In genomic region chr6:91515545-91516449, GRCm38 (mm10) we compare ENCODE assay signal across 7 mouse cellular contexts. TPM values are rescaled to one million over a fixed set of nuclear protein-coding genes. Genes with fewer than 3 reads are reported as not detected.
A peak's percentile ranks its signal among the peaks of the same experiment; 100 is the strongest.
DNase-seq lines count a peak whose midpoint lies in the region; ATAC-seq lines count a peak whose summit lies in the region.

Gene Xpc (minus strand): TSS chr6:91515888.
Gene Lsm3 (plus strand): TSS chr6:91515928.

- H3K9ac ChIP-seq in embryonic facial prominence, embryonic 11.5 days (replicated peaks; ENCODE audit: low read length) = peak within 1 kb of the TSS; percentile 83
- H3K9ac ChIP-seq in midbrain, embryonic 13.5 days (replicated peaks) = peak within 1 kb of the TSS; percentile 75

- peak within 1 kb of the TSS; percentile 68 for H3K4me2 ChIP-seq in embryonic facial prominence, embryonic 11.5 days (ENCODE audit: low read depth, low read length)
- H3K4me2 ChIP-seq in midbrain, embryonic 13.5 days (replicated peaks) = peak within 1 kb of the TSS; percentile 75

- H3K27me3 ChIP-seq in embryonic facial prominence, embryonic 11.5 days (ENCODE audit: control insufficient read depth, insufficient read depth, low read length) = no peaks in the 10 kb centered on the region
- H3K27me3 ChIP-seq in limb, embryonic 10.5 days (ENCODE audit: low read depth, poor library complexity, severe bottlenecking) = no peaks in the 10 kb centered on the region
- no peaks in the 10 kb centered on the region for H3K27me3 ChIP-seq in midbrain, embryonic 13.5 days

- H3K4me3 ChIP-seq in embryonic facial prominence, embryonic 11.5 days (ENCODE audit: low read depth, low read length) = peak within 1 kb of the TSS; percentile 80
- peak within 1 kb of the TSS; percentile 87 for H3K4me3 ChIP-seq in limb, embryonic 10.5 days
- H3K4me3 ChIP-seq in midbrain, embryonic 13.5 days (replicated peaks) = peak within 1 kb of the TSS; percentile 64

- H3K27ac ChIP-seq in embryonic facial prominence, embryonic 11.5 days (replicated peaks; ENCODE audit: low read depth, low read length) = peak within 1 kb of the TSS; percentile 37; the same call in 1 of the 2 replicates
- H3K27ac ChIP-seq in limb, embryonic 10.5 days = peak within 1 kb of the TSS; percentile 93
- H3K27ac ChIP-seq in midbrain, embryonic 13.5 days = peak within 1 kb of the TSS; percentile 59

- peak; percentile 98 for ATAC-seq in embryonic facial prominence, embryonic 11.5 days (replicated peaks; ENCODE audit: insufficient number of reproducible peaks, low FRiP score, low TSS enrichment, low read depth)
- peak; percentile 91 for ATAC-seq in granulocyte monocyte progenitor cell, adult 5-6 weeks (replicated peaks; ENCODE audit: poor library complexity, severe bottlenecking)
- peak; percentile 98 for ATAC-seq in midbrain, embryonic 13.5 days

- peaks cover 8% of the 10 kb centered on the region for H3K36me3 ChIP-seq in embryonic facial prominence, embryonic 11.5 days (replicated peaks; ENCODE audit: control insufficient read depth, insufficient read depth, low read depth, low read length)
- peaks cover 47% of the 10 kb centered on the region for H3K36me3 ChIP-seq in limb, embryonic 10.5 days
- peaks cover 30% of the 10 kb centered on the region for H3K36me3 ChIP-seq in midbrain, embryonic 13.5 days

- no peaks in the 10 kb centered on the region for H3K9me3 ChIP-seq in embryonic facial prominence, embryonic 11.5 days (replicated peaks; ENCODE audit: control insufficient read depth, low read length)
- no peaks in the 10 kb centered on the region for H3K9me3 ChIP-seq in limb, embryonic 10.5 days (replicated peaks)
- H3K9me3 ChIP-seq in midbrain, embryonic 13.5 days = no peaks in the 10 kb centered on the region

- H3K4me1 ChIP-seq in embryonic facial prominence, embryonic 11.5 days (ENCODE audit: control insufficient read depth, insufficient read depth, low read length) = no peaks in the 10 kb centered on the region
- peaks cover 23% of the 10 kb centered on the region for H3K4me1 ChIP-seq in limb, embryonic 10.5 days
- peaks cover 32% of the 10 kb centered on the region for H3K4me1 ChIP-seq in midbrain, embryonic 13.5 days (replicated peaks)

- under 1% methylated on average over 80 of the region's 80 CpGs for WGBS in embryonic facial prominence, embryonic 11.5 days
- WGBS in limb, embryonic 10.5 days = under 1% methylated on average over 80 of the region's 80 CpGs
- under 1% methylated on average over 80 of the region's 80 CpGs for WGBS in midbrain, embryonic 13.5 days

- peak; percentile 98 for DNase-seq in adrenal gland, postnatal 14 days
- DNase-seq in embryonic facial prominence, embryonic 11.5 days (ENCODE audit: low spot score) = peak; percentile 98
- peak; percentile 97 for DNase-seq in kidney, adult 11 months
- peak; percentile 98 for DNase-seq in limb, embryonic 10.5 days (ENCODE audit: low spot score)
- DNase-seq in spleen, adult 12 weeks (ENCODE audit: low spot score) = peak; percentile 98

RNA-seq across cellular contexts. Expression of gene Xpc, which starts in this region (rescaled TPM):
- 12.5 and 14.6 TPM in 2 replicates for total RNA-seq in adrenal gland, postnatal 14 days (2021)
- 20.1 and 22.4 TPM in 2 replicates for polyA plus RNA-seq in embryonic facial prominence, embryonic 11.5 days (2014; fragmentation: Nextera tagmentation; extraction: Ambion mirVana)
- 38.4 TPM in 2 replicates for total RNA-seq in granulocyte monocyte progenitor cell, adult 5-6 weeks (2014; fragmentation: Nextera tagmentation)
- 63.3 and 64.4 TPM in 2 replicates for total RNA-seq in granulocyte monocyte progenitor cell, adult 5-6 weeks (2017)
- 25.0 and 27.0 TPM in 2 replicates for polyA plus RNA-seq in limb, embryonic 10.5 days (2016; fragmentation: Nextera tagmentation; extraction: Ambion mirVana)
- 22.9 and 23.9 TPM in 2 replicates for polyA plus RNA-seq in midbrain, embryonic 13.5 days (2015; fragmentation: Nextera tagmentation; extraction: Ambion mirVana)

RNA-seq across cellular contexts. Expression of gene Lsm3, which starts in this region (rescaled TPM):
- total RNA-seq in adrenal gland, postnatal 14 days (2021) = 38.2 and 39.5 TPM in 2 replicates
- polyA plus RNA-seq in embryonic facial prominence, embryonic 11.5 days (2014; fragmentation: Nextera tagmentation; extraction: Ambion mirVana) = 365 and 379 TPM in 2 replicates
- total RNA-seq in granulocyte monocyte progenitor cell, adult 5-6 weeks (2014; fragmentation: Nextera tagmentation) = 221 and 276 TPM in 2 replicates
- 454 and 490 TPM in 2 replicates for total RNA-seq in granulocyte monocyte progenitor cell, adult 5-6 weeks (2017)
- polyA plus RNA-seq in limb, embryonic 10.5 days (2016; fragmentation: Nextera tagmentation; extraction: Ambion mirVana) = 460 and 503 TPM in 2 replicates
- polyA plus RNA-seq in midbrain, embryonic 13.5 days (2015; fragmentation: Nextera tagmentation; extraction: Ambion mirVana) = 199 and 201 TPM in 2 replicates

Comparison
In these comparisons a context has a peak if more than half of its experiments do, and no peak if none do; other contexts are left out.
1. Peak in every context shown above with its lines: DNase-seq, ATAC-seq, H3K4me3 ChIP-seq and H3K27ac ChIP-seq.
2. H3K27ac ChIP-seq: peak in every context shown above with its lines; median percentile 93 in limb, embryonic 10.5 days; 59 in midbrain, embryonic 13.5 days; 37 in embryonic facial prominence, embryonic 11.5 days.